Mouse (Mus musculus): ENCODE data around the gene Mcm7. TPM values are rescaled to one million over a fixed set of nuclear protein-coding genes. Genes with fewer than 3 reads are reported as not detected.

Gene Mcm7
- polyA plus RNA-seq, 1 experiment: 96.0 TPM

DNA sequence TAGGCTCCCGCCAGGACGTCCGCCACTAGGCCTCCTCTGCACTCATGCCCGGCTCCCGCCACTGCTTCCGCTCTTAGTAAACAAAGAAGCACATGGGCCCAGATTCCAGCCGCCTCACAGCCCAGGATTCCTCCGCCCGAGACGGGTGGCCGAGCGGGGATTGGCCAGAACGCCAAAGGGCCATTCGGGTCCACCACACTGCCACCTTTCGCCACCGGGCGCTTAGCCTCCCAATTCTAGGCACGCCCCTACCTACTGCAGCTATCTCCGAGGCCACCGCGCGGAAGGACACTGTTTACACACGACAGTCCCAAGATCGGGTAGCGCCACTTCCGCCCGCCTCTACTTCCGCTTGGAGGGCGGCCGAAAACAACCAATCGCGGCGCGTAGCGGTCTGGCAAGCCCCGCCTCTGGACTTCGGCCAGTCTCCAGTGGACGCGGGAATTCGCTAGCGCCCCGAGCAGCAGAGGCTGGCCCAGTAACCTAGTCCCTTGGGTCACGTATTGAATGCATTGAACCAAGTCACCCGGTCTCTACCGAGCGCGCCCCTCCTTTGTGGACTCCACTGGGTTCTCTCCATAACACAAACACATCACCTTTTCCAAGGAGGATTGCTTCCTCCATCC is 1.2 kb downstream of the Mcm7 start:
- no peaks in the 10 kb centered on the region; the same call in 1 of the 2 replicates for H3K4me1 ChIP-seq (ENCODE audit: control insufficient read depth, insufficient read depth, low read length)
- H3K4me3 ChIP-seq (ENCODE audit: control insufficient read depth, low read depth, low read length): peak overlapping the region; percentile 99
- TF ChIP-seq CTCF (IDR thresholded peaks at IDR 0.05; ENCODE audit: control insufficient read depth, insufficient read depth, insufficient replicate concordance, low read depth, low read length): no peak
- peak; percentile 50 for TF ChIP-seq POLR2A (IDR thresholded peaks at IDR 0.05; ENCODE audit: control insufficient read depth, low read depth, low read length)
- no peaks in the 10 kb centered on the region for H3K27me3 ChIP-seq (ENCODE audit: control insufficient read depth, insufficient read depth, low read length)
- H3K27ac ChIP-seq (ENCODE audit: control insufficient read depth, insufficient read depth, low read depth, low read length): peak overlapping the region; percentile 79
- H3K36me3 ChIP-seq (ENCODE audit: control insufficient read depth, insufficient read depth, low read length): peaks cover 5% of the 10 kb centered on the region

- no peaks in the 10 kb centered on the region for H3K4me1 ChIP-seq (ENCODE audit: control insufficient read depth, insufficient read depth, low read length)
- no peaks in the 10 kb centered on the region for H3K27me3 ChIP-seq (ENCODE audit: control insufficient read depth, insufficient read depth, low read length)
- no peak overlapping the region for H3K4me3 ChIP-seq (ENCODE audit: control insufficient read depth, low read depth, low read length)
- H3K27ac ChIP-seq (ENCODE audit: control insufficient read depth, insufficient read depth, low read depth, low read length): no peak overlapping the region
- no peak for TF ChIP-seq POLR2A (IDR thresholded peaks at IDR 0.05; ENCODE audit: control insufficient read depth, low read depth, low read length)
- TF ChIP-seq CTCF (IDR thresholded peaks at IDR 0.05; ENCODE audit: control insufficient read depth, insufficient read depth, insufficient replicate concordance, low read depth, low read length): no peak
- H3K36me3 ChIP-seq (ENCODE audit: control insufficient read depth, insufficient read depth, low read length): peaks cover 6% of the 10 kb centered on the region
These were observed 6.6 kb downstream of the Mcm7 start for GRCm38 (mm10) chr5:138165594-138165993.

- Histone ChIP-seq H3K36me3 (ENCODE audit: control insufficient read depth, insufficient read depth, low read length) (peaks cover 6% of the 10 kb centered on the region), H3K27ac (ENCODE audit: control insufficient read depth, insufficient read depth, low read depth, low read length) (no peak overlapping the region), H3K4me3 (ENCODE audit: control insufficient read depth, low read depth, low read length) (no peak overlapping the region), H3K27me3 (ENCODE audit: control insufficient read depth, insufficient read depth, low read length) (no peaks in the 10 kb centered on the region), H3K4me1 (ENCODE audit: control insufficient read depth, insufficient read depth, low read length) (no peaks in the 10 kb centered on the region; the same call in 1 of the 2 replicates)
- TF ChIP-seq POLR2A (IDR thresholded peaks at IDR 0.05; ENCODE audit: control insufficient read depth, low read depth, low read length) (no peak), CTCF (IDR thresholded peaks at IDR 0.05; ENCODE audit: control insufficient read depth, insufficient read depth, insufficient replicate concordance, low read depth, low read length) (no peak)
These were observed 8.6 kb downstream of the Mcm7 start for GRCm38 (mm10) chr5:138163610-138164009.

- Histone ChIP-seq H3K27me3 (ENCODE audit: control insufficient read depth, insufficient read depth, low read length) (no peaks in the 10 kb centered on the region), H3K4me1 (ENCODE audit: control insufficient read depth, insufficient read depth, low read length) (no peaks in the 10 kb centered on the region; the same call in 1 of the 2 replicates), H3K27ac (ENCODE audit: control insufficient read depth, insufficient read depth, low read depth, low read length) (no peak overlapping the region), H3K36me3 (ENCODE audit: control insufficient read depth, insufficient read depth, low read length) (peaks cover 6% of the 10 kb centered on the region), H3K4me3 (ENCODE audit: control insufficient read depth, low read depth, low read length) (no peak overlapping the region)
- TF ChIP-seq CTCF (IDR thresholded peaks at IDR 0.05; ENCODE audit: control insufficient read depth, insufficient read depth, insufficient replicate concordance, low read depth, low read length) (no peak), POLR2A (IDR thresholded peaks at IDR 0.05; ENCODE audit: control insufficient read depth, low read depth, low read length) (no peak)
These were observed 9.2 kb downstream of the Mcm7 start for GRCm38 (mm10) chr5:138163046-138163445.

GRCm38 (mm10) chr5:138160842-138161665 is 11.2 kb downstream of the Mcm7 start, which contains the start of gene Cops6:
TSS of gene Cops6 (plus strand) at chr5:138161071.
- no peaks in the 10 kb centered on the region; the same call in 1 of the 2 replicates for H3K4me1 ChIP-seq (ENCODE audit: control insufficient read depth, insufficient read depth, low read length)
- peak within 1 kb of the TSS; percentile 83 for H3K4me3 ChIP-seq (ENCODE audit: control insufficient read depth, low read depth, low read length)
- peaks cover 1% of the 10 kb centered on the region; the same call in 1 of the 2 replicates for H3K36me3 ChIP-seq (ENCODE audit: control insufficient read depth, insufficient read depth, low read length)
- peak within 1 kb of the TSS; percentile 41; the same call in 1 of the 2 replicates for H3K27ac ChIP-seq (ENCODE audit: control insufficient read depth, insufficient read depth, low read depth, low read length)
- TF ChIP-seq POLR2A (IDR thresholded peaks at IDR 0.05; ENCODE audit: control insufficient read depth, low read depth, low read length): peak; percentile 73
- TF ChIP-seq CTCF (IDR thresholded peaks at IDR 0.05; ENCODE audit: control insufficient read depth, insufficient read depth, insufficient replicate concordance, low read depth, low read length): no peak
- H3K27me3 ChIP-seq (ENCODE audit: control insufficient read depth, insufficient read depth, low read length): no peaks in the 10 kb centered on the region

GRCm38 (mm10) chr5:138160224-138160762 is 11.9 kb downstream of the Mcm7 start:
- H3K4me1 ChIP-seq (ENCODE audit: control insufficient read depth, insufficient read depth, low read length): no peaks in the 10 kb centered on the region; the same call in 1 of the 2 replicates
- H3K27me3 ChIP-seq (ENCODE audit: control insufficient read depth, insufficient read depth, low read length): no peaks in the 10 kb centered on the region
- no peak overlapping the region for H3K27ac ChIP-seq (ENCODE audit: control insufficient read depth, insufficient read depth, low read depth, low read length)
- H3K36me3 ChIP-seq (ENCODE audit: control insufficient read depth, insufficient read depth, low read length): peaks cover 1% of the 10 kb centered on the region; the same call in 1 of the 2 replicates
- no peak for TF ChIP-seq CTCF (IDR thresholded peaks at IDR 0.05; ENCODE audit: control insufficient read depth, insufficient read depth, insufficient replicate concordance, low read depth, low read length)
- TF ChIP-seq POLR2A (IDR thresholded peaks at IDR 0.05; ENCODE audit: control insufficient read depth, low read depth, low read length): no peak
- no peak overlapping the region for H3K4me3 ChIP-seq (ENCODE audit: control insufficient read depth, low read depth, low read length)

Measured in testis, adult 2 months (tissue).